Mouse (Mus musculus) heart, postnatal 0 days (tissue): ENCODE data around the gene E130114P18Rik. TPM values are rescaled to one million over a fixed set of nuclear protein-coding genes. Genes with fewer than 3 reads are reported as not detected.

Source experiments
- ATAC-seq: fragments of 200-750 bp; cut with Nextera tagmentation; 2 replicates; pipeline ENCODE4 v1.8.0; 2017; ENCODE audit warnings: low read depth, moderate number of reproducible peaks, moderate library complexity; ENCODE audit not compliant: insufficient read depth
- DNase-seq: peaks from one replicate; pipeline ENCODE4 v3.0.0-alpha.2; 2016; ENCODE audit warnings: low spot score
- H3K27ac ChIP-seq: fragments of 300-500 bp; sonication (generic); 2 replicates; pipeline ENCODE4 v1.5.1; 2014; ENCODE audit warnings: low read depth, mild to moderate bottlenecking
- H3K27me3 ChIP-seq: fragments of 300-500 bp; sonication (generic); 2 replicates; pipeline ENCODE4 v1.6.1; 2014; ENCODE audit warnings: low read length, mixed read lengths; ENCODE audit not compliant: control insufficient read depth, insufficient read depth
- H3K36me3 ChIP-seq: fragments of 300-500 bp; sonication (generic); replicated peaks from 2 replicates; pipeline ENCODE4 v1.6.1; 2014; ENCODE audit warnings: low read length, mixed read lengths; ENCODE audit not compliant: control insufficient read depth, insufficient read depth
- H3K4me1 ChIP-seq: fragments of 300-500 bp; sonication (generic); 2 replicates; pipeline ENCODE4 v1.6.1; 2014; ENCODE audit warnings: antibody characterized with exemption; ENCODE audit not compliant: control insufficient read depth, insufficient read depth
- H3K4me2 ChIP-seq: fragments of 300-500 bp; sonication (generic); 2 replicates; pipeline ENCODE4 v1.6.1; 2014; ENCODE audit warnings: low read depth, mild to moderate bottlenecking, low read length, moderate library complexity
- H3K4me3 ChIP-seq: fragments of 300-500 bp; sonication (generic); 2 replicates; pipeline ENCODE4 v1.5.1; 2014; ENCODE audit warnings: low read depth, low read length
- H3K9ac ChIP-seq: fragments of 300-500 bp; sonication (generic); replicated peaks from 2 replicates; pipeline ENCODE4 v1.6.1; 2014; ENCODE audit warnings: low read depth, low read length, mixed read lengths
- H3K9me3 ChIP-seq: fragments of 300-500 bp; sonication (generic); replicated peaks from 2 replicates; pipeline ENCODE4 v1.6.1; 2016; ENCODE audit warnings: low read length; ENCODE audit not compliant: control insufficient read depth
- CTCF ChIP-seq: IDR thresholded peaks from 2 replicates; pipeline ENCODE4 v1.5.1; 2016; ENCODE audit warnings: antibody characterized with exemption, control low read depth, low read depth
- EP300 ChIP-seq: IDR thresholded peaks from 2 replicates; pipeline ENCODE4 v1.6.1; 2016; ENCODE audit warnings: antibody characterized with exemption, low read depth
- WGBS: fragments of 180-500 bp; shearing (Covaris S2); extraction: QIAGEN DNeasy Blood & Tissue Kit; methylation state at CpG from one replicate; pipeline ENCODE4 v1.1.7; 2014; 5-methylcytosine and 5-hydroxymethylcytosine counted together
- polyA plus RNA-seq: library from polyadenylated mRNA; unstranded; fragments of >200 nt; fragmentation: Nextera tagmentation; extraction: Ambion mirVana; gene quantifications from 2 replicates; pipeline ENCODE4 v1.2.1, GENCODE M21; 2015
- total RNA-seq: library from RNA; depleted of rRNA; stranded (reverse); fragments of >200 nt; gene quantifications from 2 replicates; pipeline ENCODE4 v1.2.3, GENCODE M21; 2014; ENCODE audit warnings: low replicate concordance

The E130114P18Rik gene
- total and polyA plus RNA-seq, 2 experiments from 2014 or later = 0.45 TPM; not detected in 1

- TF ChIP-seq CTCF (no peak), EP300 (no peak)
- ATAC-seq (no peak), DNase-seq (no peak)
- no peaks in the 10 kb centered on the region for H3K27me3 ChIP-seq
- no peak overlapping the region for H3K9ac ChIP-seq
- no peak overlapping the region for H3K27ac ChIP-seq
- H3K9me3 ChIP-seq = no peaks in the 10 kb centered on the region
- H3K36me3 ChIP-seq = no peaks in the 10 kb centered on the region
- H3K4me1 ChIP-seq = no peaks in the 10 kb centered on the region; the same call in 1 of the 2 replicates
- H3K4me3 ChIP-seq = no peak overlapping the region
- H3K4me2 ChIP-seq = no peak overlapping the region
- 76% methylated on average over 6 of the region's 6 CpGs for whole genome bisulfite sequencing
Measured at GRCm38 (mm10) chr4:97663922-97664321, 114.0 kb downstream of the E130114P18Rik start.

- Histone ChIP-seq H3K27me3 (no peaks in the 10 kb centered on the region), H3K4me2 (no peak overlapping the region), H3K9ac (no peak overlapping the region), H3K36me3 (no peaks in the 10 kb centered on the region), H3K9me3 (no peaks in the 10 kb centered on the region), H3K4me1 (no peaks in the 10 kb centered on the region; the same call in 1 of the 2 replicates), H3K4me3 (no peak overlapping the region), H3K27ac (no peak overlapping the region)
- TF ChIP-seq EP300 = no peak
- no peak for TF ChIP-seq CTCF
- WGBS = 66% methylated on average over 11 of the region's 11 CpGs
- ATAC-seq (no peak), DNase-seq (no peak)
Measured at GRCm38 (mm10) chr4:97662841-97663240, 115.0 kb downstream of the E130114P18Rik start.

- WGBS = 85% methylated on average over 10 of the region's 10 CpGs
Measured at GRCm38 (mm10) chr4:97661611-97662273, 116.1 kb downstream of the E130114P18Rik start.

GRCm38 (mm10) chr4:97657586-97657985 lies 120.3 kb downstream of the E130114P18Rik start:
- H3K4me2 ChIP-seq = no peak overlapping the region
- WGBS = 55% methylated on average over 3 of the region's 3 CpGs
- DNase-seq (no peak), ATAC-seq (peak; percentile 49)
- H3K9ac ChIP-seq = no peak overlapping the region
- H3K27me3 ChIP-seq = no peaks in the 10 kb centered on the region
- H3K36me3 ChIP-seq = no peaks in the 10 kb centered on the region
- TF ChIP-seq EP300 (no peak), CTCF (no peak)
- no peaks in the 10 kb centered on the region for H3K4me1 ChIP-seq
- no peak overlapping the region for H3K4me3 ChIP-seq
- no peaks in the 10 kb centered on the region for H3K9me3 ChIP-seq
- no peak overlapping the region for H3K27ac ChIP-seq

More at GRCm38 (mm10) chr4:97661611-97662273, 116.1 kb downstream of the E130114P18Rik start:
- ATAC-seq = no peak
- TF ChIP-seq CTCF = no peak
- no peak for TF ChIP-seq EP300
- Histone ChIP-seq H3K27me3 (no peaks in the 10 kb centered on the region), H3K4me3 (no peak overlapping the region), H3K4me2 (no peak overlapping the region), H3K9ac (no peak overlapping the region), H3K36me3 (no peaks in the 10 kb centered on the region), H3K4me1 (no peaks in the 10 kb centered on the region; the same call in 1 of the 2 replicates), H3K9me3 (no peaks in the 10 kb centered on the region), H3K27ac (no peak overlapping the region)
- DNase-seq = no peak

- Histone ChIP-seq H3K4me1 (peaks cover 15% of the 10 kb centered on the region), H3K9me3 (no peaks in the 10 kb centered on the region), H3K36me3 (no peaks in the 10 kb centered on the region), H3K27ac (peak overlapping the region; percentile 70), H3K27me3 (no peaks in the 10 kb centered on the region), H3K4me3 (no peak overlapping the region), H3K4me2 (no peak overlapping the region), H3K9ac (no peak overlapping the region)
- no peak for ATAC-seq
- no peak for TF ChIP-seq EP300
- TF ChIP-seq CTCF = no peak
- WGBS = 37% methylated on average over 5 of the region's 5 CpGs
- DNase-seq = no peak
Measured at GRCm38 (mm10) chr4:97649626-97650015, 128.3 kb downstream of the E130114P18Rik start.
